Mouse (Mus musculus): ENCODE measurements at regions not wholly inside any gene's neighbourhood (a gene's known extent, or its start where the extent isn't known, plus 50 kb on each side); places are given as distances from the start of the nearest gene placed in this dataset.

DNA sequence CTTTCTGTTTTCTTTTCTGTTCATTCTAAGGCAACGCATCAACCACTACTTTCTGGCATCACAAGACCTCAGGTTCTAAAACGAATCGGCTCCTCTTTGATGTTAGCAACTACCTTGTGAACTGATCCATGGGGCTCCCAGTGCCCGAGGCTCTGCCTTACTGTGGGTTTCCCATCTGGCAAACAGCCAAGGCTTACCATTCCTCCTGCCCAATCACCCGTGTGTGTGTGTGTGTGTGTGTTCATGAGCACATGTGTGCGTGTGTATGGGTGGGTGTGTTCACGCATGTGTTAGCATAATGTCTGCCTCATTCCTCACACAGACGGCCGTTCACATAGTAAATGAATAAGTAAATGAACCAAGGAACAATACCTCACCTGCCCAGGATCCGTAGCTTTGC is 138.3 kb upstream of the Lpp start:
- no peak for DNase-seq (ENCODE audit: low read depth)

DNA sequence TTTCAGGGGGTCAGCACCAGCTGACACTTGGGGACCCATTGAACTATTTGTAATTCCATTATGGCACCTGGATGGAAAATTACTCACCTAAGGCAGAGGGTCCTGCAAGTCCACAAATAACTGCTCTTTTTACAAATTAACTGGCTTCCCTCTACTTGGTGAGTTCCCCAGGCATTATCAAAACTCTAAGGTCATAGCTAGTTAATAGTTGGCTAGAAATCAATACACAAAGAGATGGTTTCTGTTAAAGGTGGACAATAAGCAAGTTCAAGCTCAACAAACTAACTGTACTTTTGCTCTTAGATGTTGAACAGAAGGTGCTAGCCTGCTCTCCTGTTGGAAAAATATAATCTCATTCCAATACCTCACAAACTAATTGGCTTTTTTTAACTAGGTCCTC is 138.7 kb upstream of the Lpp start:
- no peak for DNase-seq (ENCODE audit: low read depth)

DNA sequence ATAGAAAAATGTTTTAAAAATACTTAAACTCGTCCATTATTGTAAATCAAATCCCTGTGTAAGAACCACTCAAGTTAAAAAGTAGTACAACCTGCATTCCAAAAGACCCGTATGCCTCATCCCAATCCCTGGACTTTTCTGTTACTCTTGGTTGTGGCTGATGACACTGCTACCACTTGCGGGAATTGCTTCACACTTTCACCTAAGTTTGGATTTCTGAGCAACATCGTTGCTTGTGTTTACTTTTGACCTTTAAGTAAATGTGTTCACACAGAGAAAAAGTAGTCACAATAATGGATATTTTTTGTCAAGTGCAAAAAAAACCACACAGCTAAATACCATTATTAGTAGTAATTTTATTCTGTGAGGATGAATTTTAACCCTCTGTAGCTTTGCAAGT is 139.2 kb upstream of the Lpp start:
- no peak for DNase-seq (ENCODE audit: low read depth)

DNA sequence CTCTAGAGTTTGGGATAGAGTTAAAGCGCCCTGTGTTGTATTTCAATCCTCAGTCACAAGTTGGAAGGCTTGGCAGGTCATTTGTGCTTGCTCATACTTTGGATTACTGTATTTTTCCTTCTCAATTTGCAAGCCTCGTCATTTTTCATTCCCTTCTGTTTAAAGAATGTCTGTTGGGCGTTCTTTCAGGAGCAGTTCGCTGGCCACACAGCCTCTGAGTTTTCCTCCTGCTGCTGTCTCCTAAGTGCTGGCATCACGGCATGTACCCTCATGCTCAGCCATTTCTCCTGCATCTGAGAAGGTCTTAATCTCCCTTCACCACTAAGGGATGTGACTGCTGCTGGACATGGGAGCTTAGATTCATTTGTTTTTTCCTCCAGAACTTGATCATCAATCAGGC is 146.0 kb upstream of the Lpp start:
- DNase-seq (ENCODE audit: low read depth), result no peak

DNA sequence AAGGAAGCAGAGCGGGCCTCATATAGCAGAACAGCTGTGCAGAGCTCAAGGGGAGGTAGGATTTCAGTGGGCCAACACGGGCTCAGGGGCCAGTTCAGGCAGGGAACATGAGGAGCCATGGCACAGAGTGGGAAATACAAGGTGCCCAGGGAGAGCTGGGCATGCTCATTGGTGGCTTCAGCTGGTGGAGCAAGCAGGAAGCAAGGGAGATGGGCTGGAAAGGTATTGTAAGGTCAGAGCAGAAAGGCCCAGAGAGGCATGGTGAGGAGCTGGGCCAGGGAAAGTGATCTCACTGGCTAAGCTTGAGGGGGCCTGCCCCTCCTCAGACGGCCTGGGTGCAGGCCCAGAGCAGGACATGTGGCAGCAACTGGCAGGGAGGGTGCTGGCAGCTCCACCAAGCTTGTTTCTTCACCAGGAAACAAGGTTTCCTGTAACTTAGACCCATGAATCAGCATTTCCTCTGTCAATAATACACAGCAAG is 155.2 kb upstream of the Lpp start:
- DNase-seq (ENCODE audit: low read depth), result peak; percentile 43

DNA sequence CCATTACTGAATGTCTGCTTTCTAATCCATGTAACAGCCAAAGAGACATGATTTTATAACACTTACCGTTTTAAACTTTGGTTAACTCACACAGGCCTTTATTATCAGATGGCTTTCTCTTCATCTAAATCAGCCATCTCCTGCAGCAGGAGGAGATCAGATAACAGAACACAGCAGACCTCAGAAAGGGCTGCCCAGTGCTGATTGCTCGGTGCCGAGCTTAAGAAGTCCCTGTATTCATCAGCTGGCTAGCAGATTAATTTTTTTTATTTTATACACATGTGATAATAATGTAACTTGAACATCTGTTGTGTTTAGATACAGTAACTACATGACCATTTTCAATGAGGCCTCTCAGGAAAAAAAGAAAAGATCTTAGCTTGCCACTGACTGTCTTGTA is 155.9 kb upstream of the Lpp start:
- DNase-seq (ENCODE audit: low read depth), result no peak

DNA sequence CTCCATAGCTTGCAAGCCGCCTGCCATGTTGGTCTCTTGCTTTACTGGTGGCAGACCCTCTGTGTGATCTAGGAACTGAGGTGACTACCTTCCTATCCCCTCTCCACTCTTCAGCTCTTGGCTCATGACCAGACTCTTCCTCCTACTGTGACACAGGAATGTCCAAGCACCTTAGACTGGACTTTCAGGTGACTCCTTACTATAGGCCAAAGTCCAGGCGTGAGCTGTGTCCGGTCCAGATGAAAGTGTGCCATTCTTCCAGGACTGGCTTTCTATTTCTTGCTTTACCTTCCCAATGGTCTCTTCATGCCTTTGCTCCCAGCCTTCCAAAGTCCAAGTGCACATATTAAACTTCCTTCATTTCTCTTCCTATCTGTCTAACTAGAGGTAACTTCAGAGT is 156.3 kb upstream of the Lpp start:
- no peak for DNase-seq (ENCODE audit: low read depth)

DNA sequence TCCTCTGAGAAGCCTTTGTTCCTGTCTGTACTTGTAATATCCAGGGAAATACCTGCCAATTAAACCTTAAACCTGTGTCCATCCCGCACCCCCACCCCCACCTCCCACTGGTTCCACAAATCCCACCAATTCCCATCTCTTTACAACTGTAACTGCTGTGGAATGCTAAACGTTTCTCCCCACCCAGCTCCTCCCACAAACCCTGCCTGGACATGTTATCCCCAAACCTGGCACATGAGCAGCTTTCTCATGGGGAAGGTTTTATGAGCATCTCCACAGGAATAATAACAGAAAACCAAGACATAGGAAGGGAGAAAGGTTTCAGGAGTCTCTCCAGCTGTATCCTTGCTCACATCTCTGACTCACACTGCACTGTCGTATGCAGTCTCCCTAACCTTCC is 156.8 kb upstream of the Lpp start:
- no peak for DNase-seq (ENCODE audit: low read depth)

DNA sequence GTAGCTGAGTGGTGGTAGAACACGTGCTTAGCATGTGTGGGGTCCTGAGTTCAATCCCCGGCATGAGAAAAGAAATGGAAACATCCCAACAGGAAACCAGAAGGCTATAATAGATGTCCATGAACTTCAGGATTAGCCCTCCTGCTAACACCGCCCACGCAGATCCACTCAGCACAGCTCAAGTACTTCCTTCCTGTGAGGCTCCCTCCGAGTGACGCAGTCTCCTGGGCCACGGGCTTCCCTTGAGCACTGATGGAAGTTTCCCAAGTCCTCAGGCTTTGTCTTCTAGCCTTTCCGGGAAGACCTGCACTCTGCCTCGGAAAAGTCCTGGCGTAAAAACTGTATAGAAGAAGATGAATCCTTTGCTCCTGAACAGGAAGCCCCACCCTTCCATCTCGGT is 158.5 kb upstream of the Lpp start:
- DNase-seq (ENCODE audit: low read depth), result no peak

DNA sequence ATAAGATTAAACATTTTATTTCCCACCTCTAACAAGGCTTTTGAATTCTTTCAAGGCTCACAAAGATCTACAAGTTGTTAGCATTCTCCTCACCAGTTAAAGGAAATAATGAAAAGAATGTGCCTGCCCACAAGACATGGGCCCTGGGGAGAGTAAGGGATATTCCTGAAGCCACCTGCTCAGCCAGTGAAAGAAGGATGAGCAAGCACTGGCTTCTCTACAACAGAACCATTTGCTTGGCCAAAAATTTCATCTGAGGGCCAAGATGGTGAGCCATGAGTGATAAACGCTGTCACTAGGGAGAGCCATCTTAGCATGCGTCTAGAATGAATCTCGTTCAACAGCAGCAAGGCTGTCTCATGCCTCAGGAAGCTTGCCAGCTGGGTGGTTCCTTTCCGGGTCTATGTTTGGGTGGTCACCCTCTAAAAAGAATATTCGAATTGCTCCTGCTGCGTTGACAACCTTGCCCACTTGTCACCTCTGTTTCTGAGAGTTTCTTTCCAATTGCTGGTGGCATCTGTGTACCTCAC is 161.2 kb upstream of the Lpp start:
- no peak for DNase-seq (ENCODE audit: low read depth)

DNA sequence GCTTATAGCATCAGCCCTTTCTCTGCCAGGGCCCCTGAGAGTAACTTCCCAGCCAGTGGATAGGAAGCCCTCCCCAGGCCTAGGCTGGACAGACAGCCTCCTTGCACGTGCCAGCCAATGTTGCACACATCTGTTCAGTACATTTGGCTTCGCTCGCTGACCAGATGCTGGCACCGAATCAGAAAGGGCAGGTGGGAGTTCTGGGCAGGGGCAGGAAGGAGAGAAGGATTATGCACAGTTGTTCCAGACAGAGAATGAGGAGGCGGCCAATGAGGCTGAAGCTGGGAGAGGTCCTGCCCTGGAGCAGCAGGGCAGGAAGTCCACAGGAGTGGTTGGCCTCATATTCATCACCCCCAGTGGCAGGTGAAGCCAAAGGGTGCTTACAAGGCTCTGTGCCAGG is 161.8 kb upstream of the Lpp start:
- no peak for DNase-seq (ENCODE audit: low read depth)

DNA sequence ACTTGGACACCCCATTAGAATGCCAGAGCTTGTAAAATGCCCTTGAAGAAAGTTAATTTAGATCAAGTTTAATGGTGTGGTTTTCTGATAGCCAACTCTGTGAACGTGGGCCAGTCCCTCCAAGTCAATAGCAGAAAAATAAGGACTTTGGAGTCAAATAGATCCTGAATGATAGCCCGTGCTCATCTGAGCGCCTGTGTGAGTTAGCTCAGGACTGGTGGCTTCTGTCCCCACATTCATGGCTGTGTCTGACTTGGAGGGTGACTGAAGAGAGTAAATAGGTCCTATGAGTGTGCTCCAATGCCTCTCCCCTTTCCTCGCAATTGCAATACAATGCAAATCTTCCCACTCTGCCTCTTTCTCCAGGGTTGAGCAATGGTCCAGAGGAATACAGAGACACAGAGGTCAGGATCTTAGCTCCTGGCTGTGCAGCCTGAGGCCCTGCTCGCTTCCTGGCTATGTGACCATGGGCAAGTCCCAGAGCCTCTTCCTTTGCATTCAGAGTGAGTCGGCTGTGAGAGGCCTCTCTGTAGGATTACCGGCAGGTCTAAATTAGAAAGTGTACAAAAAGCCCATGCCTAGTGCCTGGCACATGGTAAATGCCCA is 164.2 kb upstream of the Lpp start:
- no peak for DNase-seq (ENCODE audit: low read depth)

DNA sequence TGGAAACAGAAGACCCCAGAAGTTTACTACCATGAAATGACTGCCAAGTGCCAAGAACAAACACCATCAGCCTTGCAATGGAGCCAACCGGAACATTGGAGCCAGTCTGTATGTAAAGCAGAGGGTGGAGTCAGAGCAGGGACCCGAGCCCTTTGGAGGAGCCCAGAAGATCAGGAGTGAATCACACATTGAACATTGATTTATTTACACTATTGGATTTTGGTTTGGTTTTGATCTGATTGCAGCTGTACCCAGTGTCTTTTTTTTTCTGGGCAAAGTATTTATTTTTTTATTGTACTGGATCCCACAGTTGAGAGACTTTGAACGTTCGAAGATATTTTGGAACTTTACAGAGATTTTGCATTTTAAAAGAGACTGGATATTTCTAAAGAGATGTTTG is 167.4 kb upstream of the Lpp start:
- DNase-seq (ENCODE audit: low read depth), result no peak

DNA sequence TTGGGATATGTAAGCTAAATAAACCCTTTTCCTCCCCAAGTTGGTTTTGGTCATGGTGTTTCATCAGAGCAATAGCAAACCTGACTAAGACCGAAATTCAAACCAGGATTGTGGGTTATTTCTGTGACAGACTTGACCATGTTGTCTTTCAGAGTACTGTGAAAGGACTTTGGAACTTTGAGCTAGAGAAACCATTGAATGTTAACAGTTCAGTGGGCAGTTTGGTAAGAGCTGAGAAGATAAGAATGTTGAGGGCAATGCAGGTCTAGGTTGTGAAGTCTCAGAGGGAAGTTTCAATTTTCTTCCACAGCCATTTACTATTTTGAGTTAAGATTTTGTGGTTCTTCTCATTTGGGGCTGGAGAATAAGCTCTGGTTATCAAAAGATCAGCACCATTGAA is 168.2 kb upstream of the Lpp start:
- DNase-seq (ENCODE audit: low read depth), result no peak

DNA sequence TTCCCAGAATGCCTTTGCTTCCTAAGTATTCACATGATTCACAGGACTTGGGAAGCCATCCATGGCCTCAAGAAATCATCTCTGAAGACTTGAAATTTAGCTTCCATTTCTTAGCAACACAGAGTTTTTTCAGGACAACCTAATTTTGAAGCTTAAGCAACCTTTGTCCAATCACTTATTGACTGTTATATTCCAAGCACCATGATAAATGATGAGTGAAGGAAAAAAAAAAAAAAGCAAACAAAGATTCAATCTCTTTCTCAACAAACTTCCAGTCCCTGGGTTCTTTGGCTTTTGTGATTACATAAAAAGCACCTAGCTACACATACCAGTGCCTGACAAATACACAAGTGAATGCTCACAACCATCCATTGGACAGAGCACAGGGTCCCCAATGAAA is 169.4 kb upstream of the Lpp start:
- no peak for DNase-seq (ENCODE audit: low read depth)

DNA sequence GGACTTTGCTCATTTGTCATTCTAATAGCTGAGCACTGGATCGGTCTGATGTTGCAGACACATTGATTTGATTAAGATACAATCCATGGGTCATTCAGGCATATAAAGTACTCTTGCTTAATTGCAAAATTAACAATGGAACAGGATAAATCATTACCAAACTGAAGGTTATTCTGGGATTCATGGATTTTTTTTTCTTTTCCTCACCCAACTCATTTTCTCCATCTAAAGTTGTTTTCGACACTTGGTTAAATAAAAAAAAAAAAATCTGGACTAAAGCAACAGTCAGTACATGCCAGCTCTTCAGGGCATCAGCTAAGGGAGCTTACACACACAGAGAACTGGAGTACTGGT is 169.8 kb upstream of the Lpp start:
- DNase-seq (ENCODE audit: low read depth), result no peak

DNA sequence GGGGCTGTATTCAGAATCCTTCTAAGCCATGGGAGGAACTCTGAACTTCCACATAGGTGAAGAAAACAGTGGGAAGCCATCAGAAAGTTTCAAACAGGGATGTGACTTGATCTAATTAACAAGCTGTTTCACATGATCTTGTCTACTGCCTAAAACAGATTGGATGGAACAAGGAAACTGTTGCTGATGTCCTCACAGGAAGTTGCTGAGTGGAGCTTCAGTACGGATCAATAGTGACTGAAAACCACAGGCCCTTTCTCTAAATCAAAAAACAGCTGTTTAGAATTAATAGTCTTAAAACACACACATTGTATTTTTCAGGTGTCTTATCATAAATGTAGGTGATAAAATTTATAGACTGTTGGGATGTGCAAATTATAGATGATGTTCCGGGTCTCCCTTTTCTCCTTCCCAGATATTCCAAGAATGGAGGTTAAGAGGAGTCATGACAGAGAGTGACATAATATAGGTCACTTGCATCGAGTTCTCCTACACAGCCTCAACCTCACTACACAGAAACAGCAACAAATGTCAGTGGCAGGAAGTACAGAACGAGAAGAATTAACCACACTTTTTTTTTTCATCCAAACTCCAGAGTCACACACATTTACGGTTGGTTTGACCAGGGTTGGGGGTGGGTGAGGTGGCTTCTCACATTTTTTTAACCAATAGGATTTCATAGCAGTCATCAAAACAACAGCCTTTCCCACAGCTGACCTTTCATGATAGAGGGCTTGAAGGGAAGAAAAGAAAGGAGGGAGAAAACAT is 170.4 kb upstream of the Lpp start:
- DNase-seq (ENCODE audit: low read depth), result peak; percentile 61

DNA sequence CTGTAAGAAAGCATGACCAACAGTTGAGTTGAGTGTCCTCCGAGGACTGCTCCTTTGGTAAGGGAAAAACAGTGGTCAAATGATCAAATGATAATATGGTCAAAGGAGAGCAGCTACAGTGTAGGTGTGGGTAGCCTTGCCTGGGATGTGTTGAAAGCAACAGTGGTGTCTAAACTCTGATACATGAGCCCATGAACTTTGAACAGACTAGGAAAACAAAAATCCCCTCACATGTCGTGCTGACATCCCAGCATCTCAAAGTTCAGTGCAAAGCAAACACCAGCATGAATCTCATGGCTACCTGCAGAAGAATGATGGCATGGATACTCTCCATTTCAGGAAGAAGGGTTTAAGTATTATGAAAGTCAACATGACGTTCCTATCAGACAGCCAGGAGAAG is 171.3 kb upstream of the Lpp start:
- DNase-seq (ENCODE audit: low read depth), result no peak

DNA sequence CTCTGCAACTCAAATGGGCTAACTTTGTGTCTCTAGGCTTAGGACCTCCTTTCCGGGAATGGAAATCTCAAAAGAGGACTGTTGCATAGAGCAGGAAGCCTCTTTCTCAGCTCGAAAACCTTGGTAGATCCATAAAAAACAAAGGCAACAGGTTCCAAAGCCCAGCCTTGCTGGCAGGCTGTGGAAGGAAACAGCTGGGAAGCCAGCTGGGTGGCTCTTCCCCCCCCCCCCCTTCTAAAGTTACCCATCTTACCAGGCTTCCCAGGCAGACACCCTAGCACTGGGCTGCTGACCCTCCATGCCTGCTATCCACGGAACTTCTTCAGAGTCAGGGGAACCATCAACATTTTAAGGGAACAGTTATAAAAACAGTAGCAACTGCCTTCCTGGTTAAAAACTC is 172.7 kb upstream of the Lpp start:
- no peak for DNase-seq (ENCODE audit: low read depth)

DNA sequence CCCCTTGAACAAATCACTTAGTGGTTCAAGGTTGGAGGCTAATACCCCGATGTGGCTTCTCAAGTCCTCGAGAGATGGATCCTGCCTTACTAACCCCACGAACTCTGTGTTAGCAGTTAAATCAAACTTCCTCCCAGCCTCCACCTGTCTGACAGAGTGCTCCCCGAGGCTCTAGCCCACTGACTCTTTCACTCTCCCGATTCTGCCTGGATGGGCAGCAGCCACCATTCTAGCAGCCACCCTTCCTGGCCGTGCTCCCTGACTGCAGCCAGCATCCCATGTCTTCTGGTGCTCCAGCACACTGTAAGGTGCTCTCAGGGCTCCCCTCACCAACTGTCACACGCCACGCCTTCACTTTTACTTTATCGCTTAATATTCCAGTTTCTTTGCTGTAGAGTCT is 173.6 kb upstream of the Lpp start:
- DNase-seq (ENCODE audit: low read depth), result no peak

DNA sequence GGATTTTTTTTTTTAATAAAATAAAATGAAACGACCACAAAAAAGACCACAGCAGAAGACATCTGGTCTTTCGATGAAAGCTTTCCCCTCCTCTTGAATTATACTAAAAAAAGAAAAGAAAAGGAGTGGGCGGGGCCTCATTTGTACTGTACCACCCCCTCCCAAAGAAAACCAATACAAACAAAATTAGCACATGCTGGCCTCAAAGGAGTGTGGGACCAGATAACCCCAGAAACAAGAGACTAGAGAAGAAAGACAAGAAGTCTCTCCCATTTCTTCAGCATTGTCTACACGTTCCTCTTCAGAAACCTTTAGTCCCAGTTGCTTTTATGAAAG is 174.5 kb upstream of the Lpp start:
- DNase-seq (ENCODE audit: low read depth), result no peak

DNA sequence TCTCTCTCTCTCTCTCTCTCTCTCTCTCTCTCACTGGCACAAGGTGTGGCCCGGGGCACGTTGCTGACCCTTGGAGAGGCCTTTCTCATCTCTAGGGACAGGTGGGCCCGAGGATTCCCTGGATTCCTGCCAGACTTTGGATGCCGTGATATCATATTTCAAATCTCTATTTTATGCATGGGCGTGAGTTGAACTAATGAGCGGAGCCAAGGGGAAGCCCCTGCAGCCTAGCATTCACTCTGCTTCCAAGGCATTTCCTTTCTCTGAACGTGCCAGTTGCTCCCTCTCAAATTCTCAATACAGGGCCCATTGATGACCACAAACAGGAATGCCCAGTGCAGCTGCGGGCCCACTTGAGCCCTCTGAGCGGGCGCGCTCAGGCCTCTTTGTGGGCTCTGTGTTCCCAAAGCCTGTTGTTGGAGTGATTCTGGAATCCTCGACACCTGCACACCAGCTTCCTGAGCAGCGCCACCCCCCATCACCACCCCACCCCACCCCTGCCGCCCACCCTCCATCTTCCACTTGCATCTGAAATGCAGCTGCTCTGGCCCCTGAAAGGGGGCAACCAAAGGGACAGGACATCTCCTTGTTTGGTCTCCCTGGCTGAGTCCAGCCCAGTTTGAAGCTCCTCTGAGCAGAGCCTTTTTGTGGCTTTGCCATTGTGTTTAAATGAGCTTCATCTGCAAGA is 175.0 kb upstream of the Lpp start:
- no peak for DNase-seq (ENCODE audit: low read depth)

DNA sequence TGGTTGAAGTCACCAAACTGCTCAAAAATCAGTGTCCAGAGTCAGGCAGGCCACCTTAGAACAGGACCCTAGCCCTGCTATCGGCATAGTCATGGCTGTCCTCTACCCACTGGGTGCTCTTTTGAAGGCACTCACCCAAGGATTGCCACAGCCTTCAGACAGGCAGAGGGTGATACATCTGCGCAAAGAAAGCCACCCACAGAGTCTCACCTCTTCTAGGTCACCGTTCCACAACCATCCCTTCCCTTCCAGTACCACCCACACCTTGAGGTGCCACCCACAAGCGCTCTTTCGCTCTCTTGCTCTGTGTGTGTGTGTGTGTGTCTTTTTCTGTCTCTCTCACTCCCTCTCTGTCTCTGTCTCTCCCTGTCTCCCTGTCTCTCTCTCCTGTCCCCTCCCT is 176.5 kb upstream of the Lpp start:
- DNase-seq (ENCODE audit: low read depth), result peak; percentile 41

DNA sequence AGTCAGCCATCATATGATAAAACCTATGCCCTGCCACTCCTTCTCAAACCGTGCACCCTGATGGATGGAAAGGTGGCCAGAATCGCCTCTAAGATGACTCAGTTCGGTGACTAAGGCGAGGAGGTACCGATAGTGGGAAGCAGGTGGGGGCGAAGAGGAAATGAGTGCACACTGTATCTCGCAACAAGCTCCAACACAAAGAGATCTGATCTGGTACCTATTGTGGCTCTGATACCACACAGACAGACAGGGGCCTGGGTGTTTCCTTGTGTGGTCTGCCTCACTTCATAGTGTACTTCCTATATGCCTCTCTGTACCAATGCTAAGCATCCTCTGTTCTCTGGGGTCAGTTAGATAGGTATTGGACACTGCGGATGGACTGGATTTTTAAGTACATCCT is 178.0 kb upstream of the Lpp start:
- DNase-seq (ENCODE audit: low read depth), result peak; percentile 52
